Mouse (Mus musculus): ENCODE measurements around the gene Tmem132b. TPM values are rescaled to one million over a fixed set of nuclear protein-coding genes. Genes with fewer than 3 reads are reported as not detected.

The Tmem132b gene
- polyA plus RNA-seq, 1 experiment from 2014 or later: 8.4 TPM

- WGBS: 1% methylated on average over 5 of the region's 5 CpGs
- ATAC-seq: no peak
- H3K9ac ChIP-seq (replicated peaks; ENCODE audit: low read depth, low read length): no peak overlapping the region
Observed at GRCm38 (mm10) chr5:125529109-125529508, 2.5 kb upstream of the Tmem132b start.

GRCm38 (mm10) chr5:125532191-125532544 lies 594 bp downstream of the Tmem132b start:
- peak overlapping the region; percentile 77 for H3K9ac ChIP-seq (replicated peaks; ENCODE audit: low read depth, low read length)
- H3K4me2 ChIP-seq (ENCODE audit: low read length): peak overlapping the region; percentile 93
- no peaks in the 10 kb centered on the region for H3K36me3 ChIP-seq (ENCODE audit: control insufficient read depth, insufficient read depth)
- peak; percentile 60 for ATAC-seq
- H3K27ac ChIP-seq (ENCODE audit: low read length): peak overlapping the region; percentile 62
- peaks cover 4% of the 10 kb centered on the region; the same call in 1 of the 2 replicates for H3K27me3 ChIP-seq (replicated peaks; ENCODE audit: control insufficient read depth, insufficient read depth, low read length)
- H3K4me3 ChIP-seq (replicated peaks; ENCODE audit: low read length): peak overlapping the region; percentile 65
- under 1% methylated on average over 25 of the region's 30 CpGs for WGBS
- no peaks in the 10 kb centered on the region for H3K9me3 ChIP-seq (ENCODE audit: control insufficient read depth, low read length)
- peaks cover 32% of the 10 kb centered on the region for H3K4me1 ChIP-seq (replicated peaks; ENCODE audit: control insufficient read depth, insufficient read depth, low read length)

More at GRCm38 (mm10) chr5:125529109-125529508, 2.5 kb upstream of the Tmem132b start:
- Histone ChIP-seq H3K9me3 (ENCODE audit: control insufficient read depth, low read length) (peaks cover 3% of the 10 kb centered on the region), H3K27me3 (replicated peaks; ENCODE audit: control insufficient read depth, insufficient read depth, low read length) (peaks cover 4% of the 10 kb centered on the region; the same call in 1 of the 2 replicates), H3K4me1 (replicated peaks; ENCODE audit: control insufficient read depth, insufficient read depth, low read length) (peaks cover 20% of the 10 kb centered on the region), H3K4me3 (replicated peaks; ENCODE audit: low read length) (no peak overlapping the region), H3K4me2 (ENCODE audit: low read length) (no peak overlapping the region), H3K27ac (ENCODE audit: low read length) (no peak overlapping the region), H3K36me3 (ENCODE audit: control insufficient read depth, insufficient read depth) (no peaks in the 10 kb centered on the region)

GRCm38 (mm10) chr5:125532545-125533224 lies 1.1 kb downstream of the Tmem132b start:
- WGBS: under 1% methylated on average over 33 of the region's 64 CpGs
- Histone ChIP-seq H3K9ac (replicated peaks; ENCODE audit: low read depth, low read length) (peak overlapping the region; percentile 77), H3K36me3 (ENCODE audit: control insufficient read depth, insufficient read depth) (no peaks in the 10 kb centered on the region), H3K27me3 (replicated peaks; ENCODE audit: control insufficient read depth, insufficient read depth, low read length) (peaks cover 4% of the 10 kb centered on the region; the same call in 1 of the 2 replicates), H3K4me1 (replicated peaks; ENCODE audit: control insufficient read depth, insufficient read depth, low read length) (peaks cover 32% of the 10 kb centered on the region), H3K4me3 (replicated peaks; ENCODE audit: low read length) (peak overlapping the region; percentile 65), H3K27ac (ENCODE audit: low read length) (peak overlapping the region; percentile 62), H3K9me3 (ENCODE audit: control insufficient read depth, low read length) (no peaks in the 10 kb centered on the region), H3K4me2 (ENCODE audit: low read length) (peak overlapping the region; percentile 93)
- peak; percentile 57; the same call in 1 of the 2 replicates for ATAC-seq

GRCm38 (mm10) chr5:125533225-125533900 lies 1.8 kb downstream of the Tmem132b start:
- 1% methylated on average over 24 of the region's 24 CpGs for WGBS
- peak overlapping the region; percentile 62; the same call in 1 of the 2 replicates for H3K27ac ChIP-seq (ENCODE audit: low read length)
- H3K9ac ChIP-seq (replicated peaks; ENCODE audit: low read depth, low read length): peak overlapping the region; percentile 77
- H3K27me3 ChIP-seq (replicated peaks; ENCODE audit: control insufficient read depth, insufficient read depth, low read length): peaks cover 4% of the 10 kb centered on the region; the same call in 1 of the 2 replicates
- H3K4me3 ChIP-seq (replicated peaks; ENCODE audit: low read length): peak overlapping the region; percentile 65
- peak overlapping the region; percentile 93 for H3K4me2 ChIP-seq (ENCODE audit: low read length)
- H3K4me1 ChIP-seq (replicated peaks; ENCODE audit: control insufficient read depth, insufficient read depth, low read length): peaks cover 32% of the 10 kb centered on the region
- H3K9me3 ChIP-seq (ENCODE audit: control insufficient read depth, low read length): no peaks in the 10 kb centered on the region
- H3K36me3 ChIP-seq (ENCODE audit: control insufficient read depth, insufficient read depth): no peaks in the 10 kb centered on the region
- no peak for ATAC-seq

- H3K4me2 ChIP-seq (ENCODE audit: low read length): peak overlapping the region; percentile 93
- H3K9ac ChIP-seq (replicated peaks; ENCODE audit: low read depth, low read length): peak overlapping the region; percentile 1; the same call in 1 of the 2 replicates
- peak overlapping the region; percentile 38; the same call in 1 of the 2 replicates for H3K27ac ChIP-seq (ENCODE audit: low read length)
Observed at GRCm38 (mm10) chr5:125534168-125534610, 2.6 kb downstream of the Tmem132b start.

GRCm38 (mm10) chr5:125534611-125535324 lies 3.2 kb downstream of the Tmem132b start:
- Histone ChIP-seq H3K4me3 (replicated peaks; ENCODE audit: low read length) (peak overlapping the region; percentile 65), H3K27ac (ENCODE audit: low read length) (peak overlapping the region; percentile 38; the same call in 1 of the 2 replicates), H3K4me1 (replicated peaks; ENCODE audit: control insufficient read depth, insufficient read depth, low read length) (peaks cover 32% of the 10 kb centered on the region), H3K4me2 (ENCODE audit: low read length) (peak overlapping the region; percentile 93), H3K9ac (replicated peaks; ENCODE audit: low read depth, low read length) (peak overlapping the region; percentile 1), H3K27me3 (replicated peaks; ENCODE audit: control insufficient read depth, insufficient read depth, low read length) (no peaks in the 10 kb centered on the region; the same call in 1 of the 2 replicates), H3K9me3 (ENCODE audit: control insufficient read depth, low read length) (no peaks in the 10 kb centered on the region), H3K36me3 (ENCODE audit: control insufficient read depth, insufficient read depth) (no peaks in the 10 kb centered on the region)
- ATAC-seq: peak; percentile 54
- 1% methylated on average over 26 of the region's 26 CpGs for WGBS

More at GRCm38 (mm10) chr5:125534168-125534610, 2.6 kb downstream of the Tmem132b start:
- ATAC-seq: no peak
- 9% methylated on average over 7 of the region's 7 CpGs for WGBS
- Histone ChIP-seq H3K4me1 (replicated peaks; ENCODE audit: control insufficient read depth, insufficient read depth, low read length) (peaks cover 32% of the 10 kb centered on the region), H3K4me3 (replicated peaks; ENCODE audit: low read length) (peak overlapping the region; percentile 65), H3K27me3 (replicated peaks; ENCODE audit: control insufficient read depth, insufficient read depth, low read length) (no peaks in the 10 kb centered on the region; the same call in 1 of the 2 replicates), H3K9me3 (ENCODE audit: control insufficient read depth, low read length) (no peaks in the 10 kb centered on the region), H3K36me3 (ENCODE audit: control insufficient read depth, insufficient read depth) (no peaks in the 10 kb centered on the region)

GRCm38 (mm10) chr5:125545090-125545489 lies 13.5 kb downstream of the Tmem132b start:
- H3K9ac ChIP-seq (replicated peaks; ENCODE audit: low read depth, low read length): no peak overlapping the region
- peaks cover 18% of the 10 kb centered on the region for H3K4me1 ChIP-seq (replicated peaks; ENCODE audit: control insufficient read depth, insufficient read depth, low read length)
- H3K4me3 ChIP-seq (replicated peaks; ENCODE audit: low read length): no peak overlapping the region
- ATAC-seq: no peak
- H3K36me3 ChIP-seq (ENCODE audit: control insufficient read depth, insufficient read depth): no peaks in the 10 kb centered on the region
- H3K9me3 ChIP-seq (ENCODE audit: control insufficient read depth, low read length): no peaks in the 10 kb centered on the region
- H3K27me3 ChIP-seq (replicated peaks; ENCODE audit: control insufficient read depth, insufficient read depth, low read length): no peaks in the 10 kb centered on the region
- no peak overlapping the region for H3K27ac ChIP-seq (ENCODE audit: low read length)
- no peak overlapping the region for H3K4me2 ChIP-seq (ENCODE audit: low read length)
- 94% methylated on average over 2 of the region's 2 CpGs for WGBS

GRCm38 (mm10) chr5:125546293-125546692 lies 14.7 kb downstream of the Tmem132b start:
- Histone ChIP-seq H3K4me1 (replicated peaks; ENCODE audit: control insufficient read depth, insufficient read depth, low read length) (peaks cover 18% of the 10 kb centered on the region), H3K9ac (replicated peaks; ENCODE audit: low read depth, low read length) (peak overlapping the region; percentile 15; the same call in 1 of the 2 replicates), H3K27ac (ENCODE audit: low read length) (no peak overlapping the region; the same call in 1 of the 2 replicates), H3K4me3 (replicated peaks; ENCODE audit: low read length) (no peak overlapping the region), H3K27me3 (replicated peaks; ENCODE audit: control insufficient read depth, insufficient read depth, low read length) (no peaks in the 10 kb centered on the region), H3K9me3 (ENCODE audit: control insufficient read depth, low read length) (no peaks in the 10 kb centered on the region), H3K36me3 (ENCODE audit: control insufficient read depth, insufficient read depth) (no peaks in the 10 kb centered on the region), H3K4me2 (ENCODE audit: low read length) (no peak overlapping the region)
- ATAC-seq: no peak
- 18% methylated on average over 13 of the region's 13 CpGs for WGBS

Data from forebrain, embryonic 16.5 days (tissue).